Mouse (Mus musculus): ENCODE measurements at regions not wholly inside any gene's neighbourhood (a gene's known extent, or its start where the extent isn't known, plus 50 kb on each side); places are given as distances from the start of the nearest gene placed in this dataset. TPM values are rescaled to one million over a fixed set of nuclear protein-coding genes. Genes with fewer than 3 reads are reported as not detected.

- H3K9me3 ChIP-seq (ENCODE audit: low read length): no peaks in the 10 kb centered on the region
- no peak for ATAC-seq (ENCODE audit: low FRiP score, low TSS enrichment)
- H3K36me3 ChIP-seq (ENCODE audit: insufficient read depth, low read length): no peaks in the 10 kb centered on the region
- 62% methylated on average over 4 of the region's 4 CpGs for WGBS
- H3K9ac ChIP-seq (replicated peaks; ENCODE audit: low read length): no peak overlapping the region
- no peak overlapping the region for H3K4me3 ChIP-seq (ENCODE audit: low read length)
- H3K4me1 ChIP-seq (ENCODE audit: insufficient read depth, low read length): no peaks in the 10 kb centered on the region
- H3K27me3 ChIP-seq (ENCODE audit: insufficient read depth, low read length): no peaks in the 10 kb centered on the region
- no peak overlapping the region for H3K4me2 ChIP-seq (replicated peaks; ENCODE audit: low read depth, low read length)
- no peak overlapping the region for H3K27ac ChIP-seq (ENCODE audit: low read length)
These were observed 65.8 kb upstream of the Mkln1 start for GRCm38 (mm10) chr6:31332714-31333113.

DNA sequence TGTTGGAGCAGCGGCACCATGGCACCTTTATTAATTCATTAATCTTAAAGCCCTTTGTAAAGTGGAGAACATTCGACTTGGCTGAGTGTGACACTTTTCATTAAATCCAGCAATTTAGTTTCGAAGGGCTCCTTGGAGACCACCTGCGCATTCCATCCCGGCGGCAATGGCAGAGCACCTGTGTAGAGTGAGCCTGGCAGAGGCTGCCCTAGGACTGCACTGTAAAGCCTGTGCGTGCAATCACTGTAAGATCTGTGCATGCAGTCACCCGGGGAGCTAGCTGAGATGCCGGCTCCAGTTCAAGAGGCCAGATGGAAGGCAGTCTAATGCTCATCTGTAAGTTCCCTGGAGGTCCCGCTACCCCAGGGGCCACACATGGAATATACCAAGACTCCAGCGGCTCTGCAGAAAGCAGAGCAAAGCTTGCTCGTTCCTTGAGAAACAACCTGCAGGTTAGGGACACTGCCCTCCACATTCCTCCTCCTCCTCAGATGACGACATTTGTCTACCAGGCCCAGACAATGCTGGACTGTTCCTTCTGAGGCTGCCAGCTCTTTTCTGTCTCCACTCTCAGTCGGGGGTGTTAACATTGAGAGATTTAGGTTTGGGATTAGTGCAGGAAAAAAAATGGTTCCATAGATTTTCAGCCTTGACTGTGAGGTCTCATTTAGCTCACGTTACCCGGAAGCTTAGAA lies 65.2 kb upstream of the Mkln1 start:
- no peak overlapping the region for H3K4me3 ChIP-seq (ENCODE audit: low read length)
- H3K9ac ChIP-seq (replicated peaks; ENCODE audit: low read length): no peak overlapping the region
- no peaks in the 10 kb centered on the region for H3K27me3 ChIP-seq (ENCODE audit: insufficient read depth, low read length)
- no peak overlapping the region for H3K4me2 ChIP-seq (replicated peaks; ENCODE audit: low read depth, low read length)
- no peaks in the 10 kb centered on the region for H3K4me1 ChIP-seq (ENCODE audit: insufficient read depth, low read length)
- no peak for ATAC-seq (ENCODE audit: low FRiP score, low TSS enrichment)
- no peaks in the 10 kb centered on the region for H3K36me3 ChIP-seq (ENCODE audit: insufficient read depth, low read length)
- H3K9me3 ChIP-seq (ENCODE audit: low read length): no peaks in the 10 kb centered on the region
- H3K27ac ChIP-seq (ENCODE audit: low read length): no peak overlapping the region
- 66% methylated on average over 16 of the region's 16 CpGs for WGBS

- Histone ChIP-seq H3K4me3 (ENCODE audit: low read length) (no peak overlapping the region), H3K27ac (ENCODE audit: low read length) (no peak overlapping the region), H3K9me3 (ENCODE audit: low read length) (no peaks in the 10 kb centered on the region), H3K4me2 (replicated peaks; ENCODE audit: low read depth, low read length) (no peak overlapping the region), H3K9ac (replicated peaks; ENCODE audit: low read length) (no peak overlapping the region), H3K36me3 (ENCODE audit: insufficient read depth, low read length) (no peaks in the 10 kb centered on the region), H3K27me3 (ENCODE audit: insufficient read depth, low read length) (no peaks in the 10 kb centered on the region), H3K4me1 (ENCODE audit: insufficient read depth, low read length) (no peaks in the 10 kb centered on the region)
- WGBS: 89% methylated on average over 4 of the region's 4 CpGs
- no peak for ATAC-seq (ENCODE audit: low FRiP score, low TSS enrichment)
These were observed 64.4 kb upstream of the Mkln1 start for GRCm38 (mm10) chr6:31334086-31334485.

- H3K27me3 ChIP-seq (ENCODE audit: insufficient read depth, low read length): no peaks in the 10 kb centered on the region
- H3K27ac ChIP-seq (ENCODE audit: low read length): no peak overlapping the region
- no peak overlapping the region for H3K9ac ChIP-seq (replicated peaks; ENCODE audit: low read length)
- ATAC-seq (ENCODE audit: low FRiP score, low TSS enrichment): no peak
- no peak overlapping the region for H3K4me2 ChIP-seq (replicated peaks; ENCODE audit: low read depth, low read length)
- no peak overlapping the region for H3K4me3 ChIP-seq (ENCODE audit: low read length)
- H3K4me1 ChIP-seq (ENCODE audit: insufficient read depth, low read length): no peaks in the 10 kb centered on the region
- H3K9me3 ChIP-seq (ENCODE audit: low read length): no peaks in the 10 kb centered on the region
- 63% methylated on average over 13 of the region's 13 CpGs for WGBS
- no peaks in the 10 kb centered on the region for H3K36me3 ChIP-seq (ENCODE audit: insufficient read depth, low read length)
These were observed 59.2 kb upstream of the Mkln1 start for GRCm38 (mm10) chr6:31339122-31339947.

DNA sequence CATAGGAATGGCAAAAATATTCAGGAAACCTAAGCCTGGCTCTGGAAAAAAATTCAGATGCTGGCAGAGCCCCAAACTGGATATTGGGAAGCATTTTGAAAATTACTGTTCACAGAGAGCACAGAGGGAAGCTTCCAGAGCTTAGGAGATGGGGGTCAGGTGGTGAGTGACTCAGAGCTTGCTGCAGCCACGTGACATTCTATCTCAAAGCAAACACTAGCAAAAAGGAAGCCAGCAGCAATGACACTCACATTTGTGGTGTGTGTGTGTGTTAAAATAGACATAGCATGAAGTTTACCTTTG lies 58.6 kb upstream of the Mkln1 start:
- H3K9ac ChIP-seq (replicated peaks; ENCODE audit: low read length): no peak overlapping the region
- H3K4me2 ChIP-seq (replicated peaks; ENCODE audit: low read depth, low read length): no peak overlapping the region
- no peaks in the 10 kb centered on the region for H3K36me3 ChIP-seq (ENCODE audit: insufficient read depth, low read length)
- 15% methylated on average over 1 of the region's 1 CpGs for WGBS
- no peaks in the 10 kb centered on the region for H3K27me3 ChIP-seq (ENCODE audit: insufficient read depth, low read length)
- no peak for ATAC-seq (ENCODE audit: low FRiP score, low TSS enrichment)
- H3K4me3 ChIP-seq (ENCODE audit: low read length): no peak overlapping the region
- H3K9me3 ChIP-seq (ENCODE audit: low read length): no peaks in the 10 kb centered on the region
- H3K4me1 ChIP-seq (ENCODE audit: insufficient read depth, low read length): no peaks in the 10 kb centered on the region
- no peak overlapping the region for H3K27ac ChIP-seq (ENCODE audit: low read length)

DNA sequence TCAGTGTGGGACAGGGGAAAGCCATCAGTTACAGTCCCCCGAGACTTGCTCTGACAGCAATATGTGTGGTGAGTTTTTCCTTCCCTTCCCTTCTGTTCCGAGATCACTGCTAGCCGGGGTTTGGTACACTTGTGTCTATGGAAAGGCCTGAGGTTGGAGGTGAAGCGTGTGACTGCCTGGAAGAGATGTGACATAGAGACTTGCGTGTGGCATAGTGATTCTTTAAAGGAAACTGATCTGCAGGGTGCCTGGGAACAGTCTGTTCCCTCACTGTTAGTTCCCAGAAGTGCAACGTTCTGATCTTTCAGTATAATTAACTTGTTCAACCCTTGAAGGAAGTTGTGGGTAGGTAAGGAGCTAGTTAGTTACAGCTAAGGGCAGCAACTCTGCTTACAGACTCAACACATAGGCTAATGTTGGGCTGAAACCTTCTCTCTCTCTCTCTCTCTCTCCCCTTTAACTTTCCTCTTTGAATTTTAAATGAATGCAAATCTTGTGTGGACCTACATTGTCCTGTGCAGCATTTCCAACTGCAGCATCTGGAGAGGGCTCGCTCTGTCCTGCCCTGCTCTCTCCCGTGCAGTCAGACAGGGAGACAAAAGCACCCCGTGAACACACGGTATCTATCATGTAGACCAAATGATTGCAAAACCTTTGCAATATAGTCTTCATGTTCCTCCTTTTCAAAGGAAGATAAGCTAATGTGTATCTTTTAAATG lies 53.0 kb upstream of the Mkln1 start:
- no peak for ATAC-seq (ENCODE audit: low FRiP score, low TSS enrichment)
- 65% methylated on average over 10 of the region's 10 CpGs for WGBS
- no peak overlapping the region for H3K4me3 ChIP-seq (ENCODE audit: low read length)

DNA sequence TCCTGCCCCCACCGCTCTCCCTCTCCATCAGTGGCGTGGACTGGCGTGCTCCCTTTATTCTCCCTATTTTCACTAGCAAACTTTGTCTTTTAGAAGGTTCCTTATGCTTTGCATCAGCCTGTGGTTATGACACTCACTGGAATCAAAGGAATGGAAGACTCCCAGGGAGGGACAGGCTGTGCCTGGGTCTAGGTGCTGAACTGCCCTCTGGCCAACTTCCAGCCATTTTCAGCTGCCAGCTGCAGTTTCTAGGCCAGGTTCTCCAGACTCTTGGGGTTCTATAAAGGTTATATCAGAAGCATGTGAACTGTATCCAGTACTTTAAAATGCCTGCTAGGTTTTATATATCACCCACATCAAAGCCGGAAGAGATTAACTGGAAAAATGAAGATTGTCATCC lies 50.2 kb upstream of the Mkln1 start:
- Histone ChIP-seq H3K27me3 (ENCODE audit: insufficient read depth, low read length) (no peaks in the 10 kb centered on the region), H3K4me1 (ENCODE audit: insufficient read depth, low read length) (no peaks in the 10 kb centered on the region), H3K4me3 (ENCODE audit: low read length) (no peak overlapping the region), H3K4me2 (replicated peaks; ENCODE audit: low read depth, low read length) (no peak overlapping the region), H3K36me3 (ENCODE audit: insufficient read depth, low read length) (no peaks in the 10 kb centered on the region), H3K9me3 (ENCODE audit: low read length) (no peaks in the 10 kb centered on the region), H3K27ac (ENCODE audit: low read length) (no peak overlapping the region), H3K9ac (replicated peaks; ENCODE audit: low read length) (no peak overlapping the region)
- ATAC-seq (ENCODE audit: low FRiP score, low TSS enrichment): no peak
- 96% methylated on average over 4 of the region's 4 CpGs for WGBS

More for the DNA sequence above, 53.0 kb upstream of the Mkln1 start:
- Histone ChIP-seq H3K4me2 (replicated peaks; ENCODE audit: low read depth, low read length) (no peak overlapping the region), H3K27ac (ENCODE audit: low read length) (no peak overlapping the region), H3K9ac (replicated peaks; ENCODE audit: low read length) (no peak overlapping the region), H3K27me3 (ENCODE audit: insufficient read depth, low read length) (no peaks in the 10 kb centered on the region), H3K36me3 (ENCODE audit: insufficient read depth, low read length) (no peaks in the 10 kb centered on the region), H3K4me1 (ENCODE audit: insufficient read depth, low read length) (no peaks in the 10 kb centered on the region), H3K9me3 (ENCODE audit: low read length) (no peaks in the 10 kb centered on the region)

MicroRNAs in the stretch of these regions (microRNA counts, 519-probe panel; counts per million panel counts)
- microRNA mmu-miR-29a: 3,010 counts per million, percentile 71 among the panel's probes with 10 or more counts

Small RNAs in the stretch of these regions (microRNA-seq; reads per million reads assigned to microRNA genes)
- gene Mir29a: 67.8 reads per million, percentile 52 among the genes with 10 or more reads in this experiment
- gene Mir29b-1: not detected
